Mouse (Mus musculus): ENCODE results near the gene Odf2.
"Not testable (repeated sequence)": the region's sequence is repeated elsewhere in the genome, so short reads cannot be mapped to it uniquely, and the experiment has no call there.

Odf2 gene

GRCm38 (mm10) chr2:29869646-29870451 is 19.2 kb upstream of the Odf2 start:
- DNase-seq (ENCODE audit: low spot score), result peak; percentile 60

- DNase-seq (ENCODE audit: low spot score), result no peak
Observed at GRCm38 (mm10) chr2:29872581-29873295, 16.3 kb upstream of the Odf2 start.

- no peak for DNase-seq (ENCODE audit: low spot score)
Observed at GRCm38 (mm10) chr2:29873801-29874200, 15.2 kb upstream of the Odf2 start.

GRCm38 (mm10) chr2:29878061-29878460 is 11.0 kb upstream of the Odf2 start:
- no peak for DNase-seq (ENCODE audit: low spot score)

GRCm38 (mm10) chr2:29879191-29879590 is 9.8 kb upstream of the Odf2 start:
- peak; percentile 87 for DNase-seq (ENCODE audit: low spot score)

GRCm38 (mm10) chr2:29879964-29880830 is 8.8 kb upstream of the Odf2 start:
- no peak for DNase-seq (ENCODE audit: low spot score)

- DNase-seq (ENCODE audit: low spot score), result not testable (repeated sequence)
Observed at GRCm38 (mm10) chr2:29886659-29887292, 2.2 kb upstream of the Odf2 start.

- peak; percentile 93 for DNase-seq (ENCODE audit: low spot score)
Observed at GRCm38 (mm10) chr2:29889991-29890833, 1.2 kb downstream of the Odf2 start.

GRCm38 (mm10) chr2:29891773-29892172 is 2.8 kb downstream of the Odf2 start:
- no peak for DNase-seq (ENCODE audit: low spot score)

GRCm38 (mm10) chr2:29896071-29896470 is 7.0 kb downstream of the Odf2 start:
- DNase-seq (ENCODE audit: low spot score), result no peak

- no peak for DNase-seq (ENCODE audit: low spot score)
Observed at GRCm38 (mm10) chr2:29897366-29897765, 8.3 kb downstream of the Odf2 start.

GRCm38 (mm10) chr2:29898081-29898480 is 9.1 kb downstream of the Odf2 start:
- no peak for DNase-seq (ENCODE audit: low spot score)

- no peak for DNase-seq (ENCODE audit: low spot score)
Observed at GRCm38 (mm10) chr2:29902194-29902593, 13.2 kb downstream of the Odf2 start.

GRCm38 (mm10) chr2:29908171-29908570 is 19.1 kb downstream of the Odf2 start:
- DNase-seq (ENCODE audit: low spot score), result not testable (repeated sequence)

GRCm38 (mm10) chr2:29910042-29910441 is 21.0 kb downstream of the Odf2 start:
- DNase-seq (ENCODE audit: low spot score), result no peak

- DNase-seq (ENCODE audit: low spot score), result no peak
Observed at GRCm38 (mm10) chr2:29917621-29918020, 28.6 kb downstream of the Odf2 start.

- no peak for DNase-seq (ENCODE audit: low spot score)
Observed at GRCm38 (mm10) chr2:29922011-29922410, 33.0 kb downstream of the Odf2 start.

GRCm38 (mm10) chr2:29926542-29926941 is 37.5 kb downstream of the Odf2 start:
- DNase-seq (ENCODE audit: low spot score), result no peak

- DNase-seq (ENCODE audit: low spot score), result no peak
Observed at GRCm38 (mm10) chr2:29930506-29930905, 41.5 kb downstream of the Odf2 start.

- no peak for DNase-seq (ENCODE audit: low spot score)
Observed at GRCm38 (mm10) chr2:29931194-29931593, 42.2 kb downstream of the Odf2 start.
